Mouse (Mus musculus) lung, postnatal 4 days (tissue): Measurements from ENCODE around the gene Nf2.
"Not testable (repeated sequence)": the region's sequence is repeated elsewhere in the genome, so short reads cannot be mapped to it uniquely, and the experiment has no call there.

Source experiments
- DNase-seq, 2 experiments: peaks; one replicate each; pipeline ENCODE4 v3.0.0; 2021

The Nf2 gene

GRCm38 (mm10) chr11:4837342-4837741, 12.0 kb downstream of the Nf2 start:
- DNase-seq = no peak

GRCm38 (mm10) chr11:4836755-4837154, 12.6 kb downstream of the Nf2 start:
- peak in 1 of 2 experiments; percentile 53 for DNase-seq

- DNase-seq = no peak
These were observed 13.9 kb downstream of the Nf2 start for GRCm38 (mm10) chr11:4835436-4835835.

- no peak for DNase-seq
These were observed 15.9 kb downstream of the Nf2 start for GRCm38 (mm10) chr11:4833295-4833939.

- DNase-seq = no peak
These were observed 18.3 kb downstream of the Nf2 start for GRCm38 (mm10) chr11:4831066-4831465.

- no peak for DNase-seq
These were observed 21.4 kb downstream of the Nf2 start for GRCm38 (mm10) chr11:4827916-4828315.

GRCm38 (mm10) chr11:4827340-4827739, 22.0 kb downstream of the Nf2 start:
- DNase-seq = no peak

- DNase-seq = no peak
These were observed 23.1 kb downstream of the Nf2 start for GRCm38 (mm10) chr11:4826152-4826778.

- DNase-seq = no peak
These were observed 25.6 kb downstream of the Nf2 start for GRCm38 (mm10) chr11:4823655-4824312.

GRCm38 (mm10) chr11:4822446-4822842, 26.9 kb downstream of the Nf2 start:
- DNase-seq = not testable (repeated sequence)

- DNase-seq = no peak
These were observed 27.6 kb downstream of the Nf2 start for GRCm38 (mm10) chr11:4821492-4822445.

GRCm38 (mm10) chr11:4814507-4815450, 34.6 kb downstream of the Nf2 start:
- DNase-seq = no peak

- no peak for DNase-seq
These were observed 41.0 kb downstream of the Nf2 start for GRCm38 (mm10) chr11:4808311-4808710.

- no peak for DNase-seq
These were observed 43.2 kb downstream of the Nf2 start for GRCm38 (mm10) chr11:4806031-4806715.

GRCm38 (mm10) chr11:4804921-4805562, 44.3 kb downstream of the Nf2 start:
- DNase-seq = no peak

GRCm38 (mm10) chr11:4803951-4804350, 45.4 kb downstream of the Nf2 start:
- no peak for DNase-seq

GRCm38 (mm10) chr11:4803426-4803825, 45.9 kb downstream of the Nf2 start:
- DNase-seq = no peak

GRCm38 (mm10) chr11:4803008-4803407, 46.3 kb downstream of the Nf2 start:
- no peak for DNase-seq

GRCm38 (mm10) chr11:4802401-4802800, 46.9 kb downstream of the Nf2 start:
- DNase-seq = not testable (repeated sequence)

- no peak for DNase-seq
These were observed 48.7 kb downstream of the Nf2 start for GRCm38 (mm10) chr11:4800654-4801053.

- DNase-seq = no peak
These were observed 56.3 kb downstream of the Nf2 start for GRCm38 (mm10) chr11:4793006-4793405.
